In genomic region chr15:79280209-79280608, GRCm38 (mm10) we compare ENCODE assay signal across 9 mouse cellular contexts. TPM values are rescaled to one million over a fixed set of nuclear protein-coding genes. Genes with fewer than 3 reads are reported as not detected.
DNase-seq lines count a peak whose midpoint lies in the region; ATAC-seq lines count a peak whose summit lies in the region.
"Had no signal": no experiment of that assay in that cellular context is flagged by ENCODE, and none has a peak within 500 bp of the region (broad histone marks: within the 10 kb centered on the region; RNA-seq: fewer than 3 reads in every experiment).

No protein-coding gene starts in this region.

- peak; percentile 78 for DNase-seq in CD4-positive, CD25-positive, alpha-beta regulatory T cell, adult 2 months (ENCODE audit: low read depth, low spot score)
- peak; percentile 22 for DNase-seq in midbrain, embryonic 14.5 days
- peak; percentile 47 for DNase-seq in lung, postnatal 10 days
- DNase-seq in thymus, postnatal 4 days = peak; percentile 80
- DNase-seq in neural tube, embryonic 10.5 days (ENCODE audit: extremely low spot score, low spot score) = no peak
- DNase-seq in left cerebral cortex, postnatal 4 days = no peak

- H3K9ac ChIP-seq in midbrain, embryonic 14.5 days (replicated peaks; ENCODE audit: low read length) = no peak overlapping the region
- no peak overlapping the region for H3K9ac ChIP-seq in midbrain, embryonic 16.5 days (ENCODE audit: low read depth, low read length)

- intact Hi-C loops in left cerebral cortex, postnatal 4 days (cut with DNase I) = no loop called here

- H3K27me3 ChIP-seq in midbrain, embryonic 14.5 days (ENCODE audit: control insufficient read depth, insufficient read depth, low read length) = no peaks in the 10 kb centered on the region
- H3K27me3 ChIP-seq in midbrain, embryonic 16.5 days (ENCODE audit: control insufficient read depth, insufficient read depth, low read depth, low read length) = no peaks in the 10 kb centered on the region

- H3K27ac ChIP-seq in midbrain, embryonic 14.5 days (replicated peaks; ENCODE audit: low read depth, low read length) = no peak overlapping the region
- H3K27ac ChIP-seq in midbrain, embryonic 16.5 days (ENCODE audit: low read length) = no peak overlapping the region

- 0 out of 2 replicates have a peak, but pooled peaks cover 2% of the 10 kb centered on the region for H3K9me3 ChIP-seq in midbrain, embryonic 14.5 days (ENCODE audit: control insufficient read depth, low read length)
- H3K9me3 ChIP-seq in midbrain, embryonic 16.5 days (replicated peaks; ENCODE audit: control insufficient read depth, low read length, poor library complexity, severe bottlenecking) = no peaks in the 10 kb centered on the region

- H3K36me3 ChIP-seq in midbrain, embryonic 14.5 days (ENCODE audit: control insufficient read depth, insufficient read depth, low read length) = no peaks in the 10 kb centered on the region
- H3K36me3 ChIP-seq in midbrain, embryonic 16.5 days (ENCODE audit: control insufficient read depth, insufficient read depth, low read length) = no peaks in the 10 kb centered on the region

- no peaks in the 10 kb centered on the region for H3K4me1 ChIP-seq in midbrain, embryonic 14.5 days (ENCODE audit: control insufficient read depth, insufficient read depth, low read length)
- no peaks in the 10 kb centered on the region for H3K4me1 ChIP-seq in midbrain, embryonic 16.5 days (ENCODE audit: control insufficient read depth, insufficient read depth, low read length)

- H3K4me2 ChIP-seq in midbrain, embryonic 14.5 days (ENCODE audit: low read length) = no peak overlapping the region
- no peak overlapping the region for H3K4me2 ChIP-seq in midbrain, embryonic 16.5 days (ENCODE audit: low read length)

- no peak overlapping the region for H3K4me3 ChIP-seq in midbrain, embryonic 14.5 days (replicated peaks; ENCODE audit: low read depth, low read length)
- H3K4me3 ChIP-seq in midbrain, embryonic 16.5 days (ENCODE audit: low read depth, low read length) = no peak overlapping the region
- H3K4me3 ChIP-seq: megakaryocyte, embryonic 14.5 days had no signal

- WGBS in midbrain, embryonic 14.5 days = 20% methylated on average over 6 of the region's 6 CpGs
- 21% methylated on average over 6 of the region's 6 CpGs for WGBS in midbrain, embryonic 16.5 days

- no peak for ATAC-seq in CD4-positive, CD25-positive, alpha-beta regulatory T cell, adult 4 months
- ATAC-seq in midbrain, embryonic 14.5 days (ENCODE audit: low FRiP score, low TSS enrichment) = no peak
- ATAC-seq in midbrain, embryonic 16.5 days = no peak

RNA-seq across cellular contexts. Expression of gene Baiap2l2, which starts 5.1 kb away (rescaled TPM):
- polyA plus RNA-seq in CD4-positive, CD25-positive, alpha-beta regulatory T cell, adult 4 months (2017; shearing (Covaris generic)) = not detected
- polyA plus RNA-seq in midbrain, embryonic 14.5 days (2014; fragmentation: Nextera tagmentation; extraction: Ambion mirVana) = 1.9 and 2.0 TPM in 2 replicates
- 1.3 and 3.6 TPM in 2 replicates for polyA plus RNA-seq in midbrain, embryonic 16.5 days (2015; fragmentation: Nextera tagmentation; extraction: Ambion mirVana)
- 10 to 100 TPM in 1 of 2 experiments, 1 to 10 TPM in 1; 10.0 to 11.3 TPM for total RNA-seq in left cerebral cortex, postnatal 4 days (2021)

RNA-seq across cellular contexts. Expression of gene Slc16a8, which starts 25.6 kb away (rescaled TPM):
- not detected for polyA plus RNA-seq in CD4-positive, CD25-positive, alpha-beta regulatory T cell, adult 4 months (2017; shearing (Covaris generic))
- polyA plus RNA-seq in midbrain, embryonic 14.5 days (2014; fragmentation: Nextera tagmentation; extraction: Ambion mirVana) = 0.28 and 0.34 TPM in 2 replicates
- polyA plus RNA-seq in midbrain, embryonic 16.5 days (2015; fragmentation: Nextera tagmentation; extraction: Ambion mirVana) = 0.40 and 0.61 TPM in 2 replicates
- not detected for total RNA-seq in left cerebral cortex, postnatal 4 days (2021)

RNA-seq across cellular contexts. Expression of gene Pla2g6, which starts 48.0 kb away (rescaled TPM):
- polyA plus RNA-seq in CD4-positive, CD25-positive, alpha-beta regulatory T cell, adult 4 months (2017; shearing (Covaris generic)) = 10 to 100 TPM; 12.1 to 19.9 TPM
- polyA plus RNA-seq in midbrain, embryonic 14.5 days (2014; fragmentation: Nextera tagmentation; extraction: Ambion mirVana) = 26.0 and 28.2 TPM in 2 replicates
- polyA plus RNA-seq in midbrain, embryonic 16.5 days (2015; fragmentation: Nextera tagmentation; extraction: Ambion mirVana) = 29.8 and 35.3 TPM in 2 replicates
- 10 to 100 TPM; 24.5 to 25.6 TPM for total RNA-seq in left cerebral cortex, postnatal 4 days (2021)

RNA-seq across cellular contexts. Expression of gene Gm49486, which starts 51.0 kb away (rescaled TPM):
- polyA plus RNA-seq in CD4-positive, CD25-positive, alpha-beta regulatory T cell, adult 4 months (2017; shearing (Covaris generic)) = under 1 TPM in 1 of 2 experiments, not detected in 1; 0.52 TPM
- polyA plus RNA-seq in midbrain, embryonic 14.5 days (2014; fragmentation: Nextera tagmentation; extraction: Ambion mirVana) = 1.6 TPM in 2 replicates
- 0.47 and 1.3 TPM in 2 replicates for polyA plus RNA-seq in midbrain, embryonic 16.5 days (2015; fragmentation: Nextera tagmentation; extraction: Ambion mirVana)
- total RNA-seq in left cerebral cortex, postnatal 4 days (2021) = 1 to 10 TPM; 1.9 to 2.4 TPM

RNA-seq across cellular contexts. Expression of gene Pick1, which starts 51.2 kb away (rescaled TPM):
- polyA plus RNA-seq in CD4-positive, CD25-positive, alpha-beta regulatory T cell, adult 4 months (2017; shearing (Covaris generic)) = 10 to 100 TPM in 1 of 2 experiments, 1 to 10 TPM in 1; 6.0 to 10.5 TPM
- polyA plus RNA-seq in midbrain, embryonic 14.5 days (2014; fragmentation: Nextera tagmentation; extraction: Ambion mirVana) = 47.7 and 74.3 TPM in 2 replicates
- 109 and 110 TPM in 2 replicates for polyA plus RNA-seq in midbrain, embryonic 16.5 days (2015; fragmentation: Nextera tagmentation; extraction: Ambion mirVana)
- total RNA-seq in left cerebral cortex, postnatal 4 days (2021) = 10 to 100 TPM; 63.3 to 69.7 TPM

Comparison
In these comparisons a context has a peak if more than half of its experiments do, and no peak if none do; other contexts are left out.
1. DNase-seq: peak in CD4-positive, CD25-positive, alpha-beta regulatory T cell, adult 2 months (single experiment), midbrain, embryonic 14.5 days (single experiment), lung, postnatal 10 days (single experiment) and thymus, postnatal 4 days (single experiment); none in neural tube, embryonic 10.5 days (single experiment) and left cerebral cortex, postnatal 4 days (single experiment).